Mouse (Mus musculus) 416B (cell line): Measurements from ENCODE around the gene Tmem94.
A peak's percentile ranks its signal among the peaks of the same experiment; 100 is the strongest.

Source experiments
- DNase-seq: peaks from one replicate; pipeline ENCODE4 v3.0.0; 2011; ENCODE audit warnings: low read depth

Tmem94 gene

GRCm38 (mm10) chr11:115832064-115832463 is 66.8 kb downstream of the Tmem94 start:
- DNase-seq, result no peak

DNA sequence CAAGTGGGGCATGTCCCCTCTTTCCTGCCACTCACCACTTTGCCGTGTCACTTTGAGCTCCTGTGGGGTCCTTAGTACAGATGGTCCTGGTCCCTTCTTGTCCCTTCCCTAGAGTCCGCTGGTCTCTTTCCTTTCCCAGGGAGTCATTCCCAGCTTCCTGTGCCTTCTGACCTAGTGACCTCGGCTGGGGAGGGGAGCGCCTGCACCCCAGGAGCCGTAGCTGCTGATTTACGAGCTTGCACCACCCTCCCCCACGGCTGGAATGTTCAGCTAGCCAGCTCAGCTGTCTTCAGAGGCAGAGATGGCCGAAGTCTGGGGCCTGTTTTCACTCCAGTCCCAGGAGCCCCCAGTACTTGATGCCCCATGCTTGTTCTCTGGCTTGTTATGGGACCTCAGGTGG is 67.3 kb downstream of the Tmem94 start:
- no peak for DNase-seq

DNA sequence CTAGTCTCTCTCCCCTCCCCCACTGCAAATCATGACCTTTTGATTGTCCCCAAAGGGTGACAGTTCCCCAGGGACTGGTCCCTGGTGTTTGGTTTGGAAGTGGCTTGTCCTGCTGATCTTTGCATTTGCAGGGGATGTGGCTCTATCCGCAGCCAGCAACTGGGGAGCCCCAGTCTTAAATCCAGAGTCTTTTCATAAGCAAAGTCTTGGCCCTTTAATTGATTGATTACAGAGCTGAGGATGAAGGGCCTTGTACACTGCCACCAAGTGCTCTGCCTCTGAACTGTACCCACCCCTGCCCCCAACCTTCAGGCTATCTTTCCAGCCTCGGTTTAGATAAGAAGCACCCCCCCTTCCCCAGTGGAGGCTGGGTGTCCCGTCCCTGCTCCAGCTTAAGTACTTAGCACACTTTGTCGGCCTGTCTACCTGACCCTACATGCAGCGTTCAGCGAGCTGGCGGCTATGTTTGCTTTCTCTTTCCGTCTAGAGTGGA is 67.8 kb downstream of the Tmem94 start:
- no peak for DNase-seq

DNA sequence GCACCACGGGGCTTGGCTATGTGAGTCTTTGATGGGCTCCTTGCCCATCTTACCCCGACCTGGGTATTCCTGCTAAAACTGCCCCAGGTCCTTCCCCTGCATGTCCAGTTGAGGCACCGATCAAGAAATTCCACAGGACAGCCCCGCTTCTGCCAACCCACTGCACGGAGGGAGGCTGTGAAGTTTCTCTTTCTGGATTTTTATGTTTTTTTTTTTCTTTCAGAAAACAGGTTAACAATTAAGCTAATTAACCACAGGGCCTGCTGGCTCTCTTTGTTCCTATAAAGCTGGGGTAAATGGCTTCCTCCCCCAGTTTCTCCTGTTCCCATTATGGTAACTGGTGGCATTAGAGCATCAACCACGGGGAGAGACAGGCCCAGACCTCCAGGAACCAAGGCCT is 68.8 kb downstream of the Tmem94 start:
- no peak for DNase-seq

DNA sequence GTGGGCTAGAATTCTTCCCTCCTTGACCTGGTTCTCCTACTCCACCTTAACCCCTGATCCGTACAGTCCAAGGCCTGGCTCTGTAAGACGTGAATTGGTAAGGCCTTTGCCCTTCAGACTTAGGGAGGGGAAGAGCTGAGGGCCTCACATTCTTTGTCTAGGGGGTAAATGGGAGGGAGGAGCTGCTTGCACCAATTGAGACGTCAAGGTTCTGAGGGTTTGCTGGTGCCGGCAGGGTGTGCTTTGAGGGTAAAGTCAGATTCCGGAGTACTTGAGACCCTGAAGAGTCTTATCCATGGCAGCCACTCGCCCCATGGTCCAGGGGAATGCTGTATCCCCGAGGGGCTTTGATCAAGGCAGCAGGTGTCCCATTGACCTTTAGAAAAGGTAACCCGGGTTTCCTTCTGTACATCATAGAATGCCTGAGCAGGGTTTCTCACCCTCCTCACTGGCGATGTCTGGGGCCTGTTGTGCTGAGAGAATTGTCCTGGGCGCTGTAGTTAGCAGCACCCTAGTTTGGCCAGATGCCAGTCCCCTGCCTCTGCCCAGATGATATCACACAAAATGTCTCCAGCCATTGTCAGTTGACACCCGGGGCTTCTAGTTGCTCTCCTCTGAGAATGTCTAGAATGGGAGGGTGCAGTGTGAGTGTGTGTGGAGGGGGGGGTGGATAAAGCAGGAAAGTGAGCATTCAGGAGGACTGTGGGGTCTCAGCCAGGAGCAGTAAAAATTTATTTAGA is 71.6 kb downstream of the Tmem94 start:
- no peak for DNase-seq

- DNase-seq, result no peak
Measured at GRCm38 (mm10) chr11:115837606-115838345, 72.5 kb downstream of the Tmem94 start.

GRCm38 (mm10) chr11:115838895-115839311 is 73.7 kb downstream of the Tmem94 start:
- peak; percentile 91 for DNase-seq

- no peak for DNase-seq
Measured at GRCm38 (mm10) chr11:115839732-115840131, 74.5 kb downstream of the Tmem94 start.

- DNase-seq, result no peak
Measured at GRCm38 (mm10) chr11:115841044-115841443, 75.8 kb downstream of the Tmem94 start.

DNA sequence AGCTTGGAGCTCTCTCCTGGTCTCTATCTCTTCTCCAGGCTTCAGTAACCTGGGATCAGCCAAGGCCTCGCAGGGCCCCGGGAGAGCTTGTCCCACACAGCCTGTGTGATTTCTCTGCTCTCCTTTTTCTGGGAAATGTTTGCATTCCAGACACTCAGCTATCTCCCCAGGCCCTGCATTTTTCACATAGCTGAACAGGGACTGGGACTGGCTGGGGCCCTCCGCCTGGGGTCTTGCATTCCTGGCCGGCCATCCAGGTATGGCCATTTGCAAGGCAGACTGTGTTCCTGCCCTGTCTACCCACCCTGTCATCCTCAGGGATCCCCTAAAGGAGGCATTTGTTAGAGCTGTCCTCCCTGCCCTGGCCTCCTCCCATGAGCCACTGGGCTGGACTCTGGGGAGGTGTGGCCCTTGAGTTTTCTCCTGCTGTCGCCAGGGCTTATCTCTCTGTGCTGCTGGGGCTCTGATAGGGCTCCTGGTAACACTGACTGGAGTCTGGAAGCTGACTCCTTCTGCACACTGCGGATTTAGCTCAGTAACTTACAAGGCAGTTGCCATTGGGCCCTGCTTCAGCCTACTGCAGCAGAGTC is 76.8 kb downstream of the Tmem94 start:
- no peak for DNase-seq

GRCm38 (mm10) chr11:115843141-115843890 is 78.1 kb downstream of the Tmem94 start:
- DNase-seq, result no peak

- no peak for DNase-seq
Measured at GRCm38 (mm10) chr11:115843891-115844239, 78.6 kb downstream of the Tmem94 start.

DNA sequence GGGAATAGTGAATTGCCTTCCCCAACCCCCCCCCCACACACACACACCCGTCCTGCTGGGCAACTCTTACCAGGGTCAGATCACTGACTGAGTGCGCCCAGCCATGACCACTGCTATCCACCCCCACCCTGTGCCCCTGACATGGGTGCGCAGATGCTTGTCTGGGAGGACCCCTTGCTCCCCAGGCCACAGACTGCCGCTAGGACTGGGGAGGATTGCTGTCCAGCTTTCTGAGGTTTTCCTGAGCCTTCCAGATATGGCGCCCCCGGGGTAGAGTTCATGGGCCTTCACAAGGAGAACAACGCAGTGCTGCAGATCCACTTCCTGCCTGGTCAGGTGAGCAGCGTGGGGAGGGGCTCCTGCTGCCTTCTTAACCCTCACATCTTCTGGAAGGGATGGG is 79.0 kb downstream of the Tmem94 start:
- DNase-seq, result no peak

DNA sequence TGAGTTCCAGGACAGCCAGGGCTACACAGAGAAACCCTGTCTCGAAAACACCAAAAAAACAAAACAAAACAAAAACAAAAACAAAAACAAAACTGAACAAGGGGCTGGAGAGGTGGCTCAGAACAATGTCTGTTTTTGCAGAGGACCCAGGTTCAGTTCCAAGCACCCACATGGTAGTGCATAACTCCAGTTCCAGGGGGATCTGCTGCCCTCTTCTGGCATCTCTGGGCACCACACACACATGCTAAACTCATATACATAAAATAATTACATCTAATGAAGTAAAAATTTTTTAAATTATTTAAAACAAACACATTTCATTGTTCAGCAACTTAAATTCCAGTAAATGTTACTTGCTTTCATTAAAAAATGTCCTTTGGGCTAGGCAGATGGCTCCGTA is 80.6 kb downstream of the Tmem94 start:
- DNase-seq, result no peak
